Mouse (Mus musculus): Measurements from ENCODE around the gene Hoxb5. TPM values are rescaled to one million over a fixed set of nuclear protein-coding genes. Genes with fewer than 3 reads are reported as not detected.

Gene Hoxb5
- polyA plus RNA-seq, 1 experiment from 2014 or later: 0.37 TPM

GRCm38 (mm10) chr11:96291681-96292564, 11.2 kb upstream of the Hoxb5 start, which contains the start of gene Hoxb6:
Gene Hoxb6, plus strand, starts transcription at chr11:96292476.
- no peak within 1 kb of the TSS for H3K4me3 ChIP-seq (ENCODE audit: low read depth, low read length)
- H3K4me2 ChIP-seq (ENCODE audit: low read depth, low read length): no peak within 1 kb of the TSS
- H3K27me3 ChIP-seq (ENCODE audit: control insufficient read depth, insufficient read depth, low read depth, low read length): peaks cover 99% of the 10 kb centered on the region
- ATAC-seq (ENCODE audit: low read depth): no peak
- H3K36me3 ChIP-seq (ENCODE audit: control insufficient read depth, insufficient read depth): no peaks in the 10 kb centered on the region
- H3K9ac ChIP-seq (ENCODE audit: low read depth, low read length): no peak within 1 kb of the TSS
- no peaks in the 10 kb centered on the region for H3K4me1 ChIP-seq (ENCODE audit: control insufficient read depth, low read depth, low read length)
- no peak within 1 kb of the TSS for H3K27ac ChIP-seq (ENCODE audit: low read length)
- no peaks in the 10 kb centered on the region for H3K9me3 ChIP-seq (replicated peaks; ENCODE audit: control insufficient read depth, low read length)
- WGBS (ENCODE audit: insufficient replicate concordance): 9% methylated on average over 22 of the region's 22 CpGs

- under 1% methylated on average over 12 of the region's 12 CpGs for WGBS (ENCODE audit: insufficient replicate concordance)
- ATAC-seq (ENCODE audit: low read depth): no peak
- no peak overlapping the region for H3K27ac ChIP-seq (ENCODE audit: low read length)
- no peak overlapping the region for H3K4me3 ChIP-seq (ENCODE audit: low read depth, low read length)
- H3K4me1 ChIP-seq (ENCODE audit: control insufficient read depth, low read depth, low read length): no peaks in the 10 kb centered on the region
- H3K9ac ChIP-seq (ENCODE audit: low read depth, low read length): no peak overlapping the region
- H3K4me2 ChIP-seq (ENCODE audit: low read depth, low read length): no peak overlapping the region
- H3K36me3 ChIP-seq (ENCODE audit: control insufficient read depth, insufficient read depth): no peaks in the 10 kb centered on the region
- peaks cover 99% of the 10 kb centered on the region for H3K27me3 ChIP-seq (ENCODE audit: control insufficient read depth, insufficient read depth, low read depth, low read length)
- no peaks in the 10 kb centered on the region for H3K9me3 ChIP-seq (replicated peaks; ENCODE audit: control insufficient read depth, low read length)
Observed at GRCm38 (mm10) chr11:96292565-96293301, 10.4 kb upstream of the Hoxb5 start.

- H3K27ac ChIP-seq (ENCODE audit: low read length): no peak overlapping the region
- no peak overlapping the region for H3K9ac ChIP-seq (ENCODE audit: low read depth, low read length)
- no peaks in the 10 kb centered on the region for H3K4me1 ChIP-seq (ENCODE audit: control insufficient read depth, low read depth, low read length)
- H3K36me3 ChIP-seq (ENCODE audit: control insufficient read depth, insufficient read depth): no peaks in the 10 kb centered on the region
- H3K4me2 ChIP-seq (ENCODE audit: low read depth, low read length): no peak overlapping the region
- WGBS (ENCODE audit: insufficient replicate concordance): 1% methylated on average over 22 of the region's 22 CpGs
- no peaks in the 10 kb centered on the region for H3K9me3 ChIP-seq (replicated peaks; ENCODE audit: control insufficient read depth, low read length)
- H3K4me3 ChIP-seq (ENCODE audit: low read depth, low read length): no peak overlapping the region
- H3K27me3 ChIP-seq (ENCODE audit: control insufficient read depth, insufficient read depth, low read depth, low read length): peaks cover 99% of the 10 kb centered on the region
- no peak for ATAC-seq (ENCODE audit: low read depth)
Observed at GRCm38 (mm10) chr11:96293302-96293921, 9.7 kb upstream of the Hoxb5 start.

GRCm38 (mm10) chr11:96294245-96295091, 8.7 kb upstream of the Hoxb5 start:
- H3K4me1 ChIP-seq (ENCODE audit: control insufficient read depth, low read depth, low read length): no peaks in the 10 kb centered on the region
- peaks cover 99% of the 10 kb centered on the region for H3K27me3 ChIP-seq (ENCODE audit: control insufficient read depth, insufficient read depth, low read depth, low read length)
- no peak overlapping the region for H3K27ac ChIP-seq (ENCODE audit: low read length)
- H3K9ac ChIP-seq (ENCODE audit: low read depth, low read length): no peak overlapping the region
- no peak for ATAC-seq (ENCODE audit: low read depth)
- no peak overlapping the region for H3K4me3 ChIP-seq (ENCODE audit: low read depth, low read length)
- H3K9me3 ChIP-seq (replicated peaks; ENCODE audit: control insufficient read depth, low read length): no peaks in the 10 kb centered on the region
- H3K36me3 ChIP-seq (ENCODE audit: control insufficient read depth, insufficient read depth): no peaks in the 10 kb centered on the region
- H3K4me2 ChIP-seq (ENCODE audit: low read depth, low read length): no peak overlapping the region
- WGBS (ENCODE audit: insufficient replicate concordance): 1% methylated on average over 32 of the region's 32 CpGs

GRCm38 (mm10) chr11:96295092-96295835, 7.9 kb upstream of the Hoxb5 start:
- no peak overlapping the region for H3K4me3 ChIP-seq (ENCODE audit: low read depth, low read length)
- H3K36me3 ChIP-seq (ENCODE audit: control insufficient read depth, insufficient read depth): no peaks in the 10 kb centered on the region
- H3K4me1 ChIP-seq (ENCODE audit: control insufficient read depth, low read depth, low read length): no peaks in the 10 kb centered on the region
- ATAC-seq (ENCODE audit: low read depth): no peak
- under 1% methylated on average over 30 of the region's 30 CpGs for WGBS (ENCODE audit: insufficient replicate concordance)
- no peaks in the 10 kb centered on the region for H3K9me3 ChIP-seq (replicated peaks; ENCODE audit: control insufficient read depth, low read length)
- H3K27me3 ChIP-seq (ENCODE audit: control insufficient read depth, insufficient read depth, low read depth, low read length): peaks cover 99% of the 10 kb centered on the region
- H3K4me2 ChIP-seq (ENCODE audit: low read depth, low read length): no peak overlapping the region
- no peak overlapping the region for H3K27ac ChIP-seq (ENCODE audit: low read length)
- H3K9ac ChIP-seq (ENCODE audit: low read depth, low read length): no peak overlapping the region

GRCm38 (mm10) chr11:96296997-96297396, 6.1 kb upstream of the Hoxb5 start:
- H3K27me3 ChIP-seq (ENCODE audit: control insufficient read depth, insufficient read depth, low read depth, low read length): peaks cover 100% of the 10 kb centered on the region
- H3K4me3 ChIP-seq (ENCODE audit: low read depth, low read length): no peak overlapping the region
- H3K36me3 ChIP-seq (ENCODE audit: control insufficient read depth, insufficient read depth): no peaks in the 10 kb centered on the region
- no peak overlapping the region for H3K9ac ChIP-seq (ENCODE audit: low read depth, low read length)
- 25% methylated on average over 2 of the region's 2 CpGs for WGBS (ENCODE audit: insufficient replicate concordance)
- no peak overlapping the region for H3K27ac ChIP-seq (ENCODE audit: low read length)
- no peak for ATAC-seq (ENCODE audit: low read depth)
- no peaks in the 10 kb centered on the region for H3K9me3 ChIP-seq (replicated peaks; ENCODE audit: control insufficient read depth, low read length)
- H3K4me2 ChIP-seq (ENCODE audit: low read depth, low read length): no peak overlapping the region
- H3K4me1 ChIP-seq (ENCODE audit: control insufficient read depth, low read depth, low read length): no peaks in the 10 kb centered on the region

- 22% methylated on average over 3 of the region's 3 CpGs for WGBS (ENCODE audit: insufficient replicate concordance)
- Histone ChIP-seq H3K27me3 (ENCODE audit: control insufficient read depth, insufficient read depth, low read depth, low read length) (peaks cover 100% of the 10 kb centered on the region), H3K36me3 (ENCODE audit: control insufficient read depth, insufficient read depth) (no peaks in the 10 kb centered on the region), H3K27ac (ENCODE audit: low read length) (no peak overlapping the region), H3K9me3 (replicated peaks; ENCODE audit: control insufficient read depth, low read length) (no peaks in the 10 kb centered on the region), H3K9ac (ENCODE audit: low read depth, low read length) (no peak overlapping the region), H3K4me1 (ENCODE audit: control insufficient read depth, low read depth, low read length) (no peaks in the 10 kb centered on the region), H3K4me2 (ENCODE audit: low read depth, low read length) (no peak overlapping the region), H3K4me3 (ENCODE audit: low read depth, low read length) (no peak overlapping the region)
- ATAC-seq (ENCODE audit: low read depth): no peak
Observed at GRCm38 (mm10) chr11:96297428-96297827, 5.7 kb upstream of the Hoxb5 start.
